Mouse (Mus musculus) left cerebral cortex, postnatal 14 days (tissue): ENCODE measurements around the gene Arv1. TPM values are rescaled to one million over a fixed set of nuclear protein-coding genes. Genes with fewer than 3 reads are reported as not detected.

Experiments used
- DNase-seq, 2 experiments: peaks; one replicate each; pipeline ENCODE4 v3.0.0; 2021 to 2022; ENCODE audit warnings: low spot score in 2 of 2, mixed read lengths in 1 of 2
- intact Hi-C: fragments of 180-260 bp; cut with DNase I; formaldehyde crosslinking; loops from one replicate; pipeline ENCODE4 v1.15.1; 2025
- total RNA-seq, 2 experiments: library from RNA; stranded (reverse); gene quantifications; 2 replicates each; pipeline ENCODE4 v1.2.3; 2021

Arv1 gene
- total RNA-seq, 2 experiments from 2014 or later = 11.0 to 14.8 TPM

- DNase-seq = no peak
- intact Hi-C loops = no loop called here
Observed at GRCm38 (mm10) chr8:124782431-124782830, 60.5 kb downstream of the Arv1 start.

- no peak for DNase-seq
- intact Hi-C loops = no loop called here
Observed at GRCm38 (mm10) chr8:124783228-124783627, 61.3 kb downstream of the Arv1 start.

Other genes with a start within 250 kb of the Arv1 start
- gene Cog2, start 201.4 kb upstream of the Arv1 start, total RNA-seq = 10 to 100 TPM; 30.4 to 32.1 TPM
- gene Agt, start 152.4 kb upstream of the Arv1 start, total RNA-seq = 10 to 100 TPM; 13.3 to 20.7 TPM
- gene Capn9, start 146.0 kb upstream of the Arv1 start, total RNA-seq = not detected
- gene 2310022B05Rik, start 58.8 kb upstream of the Arv1 start, total RNA-seq = 10 to 100 TPM; 50.4 to 60.0 TPM
- gene Ttc13, start 156 bp upstream of the Arv1 start, total RNA-seq = 10 to 100 TPM; 50.6 TPM
- gene Fam89a, start 29.7 kb downstream of the Arv1 start, total RNA-seq = under 1 TPM; 0.34 to 0.62 TPM
- gene Trim67, start 71.0 kb downstream of the Arv1 start, total RNA-seq = 1 to 10 TPM; 5.1 to 5.8 TPM
- gene Gnpat, start 140.9 kb downstream of the Arv1 start, total RNA-seq = 10 to 100 TPM; 56.2 to 60.9 TPM
- gene 2810004N23Rik, start 141.0 kb downstream of the Arv1 start, total RNA-seq = 10 to 100 TPM; 20.1 to 20.4 TPM
- 10 to 100 TPM; 35.9 to 36.5 TPM for gene Exoc8, start 175.6 kb downstream of the Arv1 start, total RNA-seq
- 10 to 100 TPM; 13.8 to 14.8 TPM for gene Sprtn, start 175.7 kb downstream of the Arv1 start, total RNA-seq
- gene Egln1, start 227.2 kb downstream of the Arv1 start, total RNA-seq = 10 to 100 TPM; 57.5 to 58.0 TPM